Mouse (Mus musculus): ENCODE data around the gene Ropn1l.

The Ropn1l gene

DNA sequence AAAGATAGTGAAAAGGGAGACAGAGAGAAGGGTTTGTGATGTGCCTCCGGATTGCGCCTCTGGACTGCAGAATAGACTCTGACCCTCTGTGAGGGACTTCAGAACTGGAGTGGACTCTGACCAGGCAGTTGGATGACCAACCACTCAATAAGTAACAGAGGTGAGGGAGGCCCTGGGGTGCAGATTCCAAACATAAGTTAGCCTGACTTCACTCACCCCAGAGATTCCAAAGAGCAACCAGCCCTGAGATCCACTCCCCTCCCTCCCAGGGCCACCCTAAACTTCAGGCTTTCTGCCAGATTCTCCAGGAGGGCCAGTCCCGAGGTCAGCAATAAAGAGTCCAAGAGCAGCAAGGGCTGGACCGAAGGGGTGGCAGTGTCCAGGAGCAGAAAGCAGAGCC lies 46.0 kb downstream of the Ropn1l start:
- DNase-seq (ENCODE audit: low read depth, low spot score) = no peak

DNA sequence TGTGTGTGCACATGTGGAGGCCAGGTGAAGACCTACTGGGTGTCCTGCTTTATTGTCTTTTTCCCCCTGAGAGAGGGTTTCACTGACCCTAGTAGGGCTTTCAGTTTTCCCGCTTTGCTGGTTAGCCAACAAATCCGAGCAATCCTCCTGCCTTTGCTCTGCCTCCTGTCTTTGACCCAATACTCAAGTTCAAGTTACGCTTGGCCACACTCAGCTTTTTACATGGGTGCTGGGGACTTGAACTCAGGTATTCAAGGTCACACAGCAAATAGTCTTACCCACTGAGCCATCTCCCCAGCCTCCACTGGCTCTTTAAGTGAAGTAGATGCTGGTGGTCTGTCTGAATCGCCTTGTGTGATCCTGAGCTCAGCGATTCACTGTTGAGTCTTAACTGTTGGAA lies 46.7 kb downstream of the Ropn1l start:
- no peak for DNase-seq (ENCODE audit: low read depth, low spot score)

DNA sequence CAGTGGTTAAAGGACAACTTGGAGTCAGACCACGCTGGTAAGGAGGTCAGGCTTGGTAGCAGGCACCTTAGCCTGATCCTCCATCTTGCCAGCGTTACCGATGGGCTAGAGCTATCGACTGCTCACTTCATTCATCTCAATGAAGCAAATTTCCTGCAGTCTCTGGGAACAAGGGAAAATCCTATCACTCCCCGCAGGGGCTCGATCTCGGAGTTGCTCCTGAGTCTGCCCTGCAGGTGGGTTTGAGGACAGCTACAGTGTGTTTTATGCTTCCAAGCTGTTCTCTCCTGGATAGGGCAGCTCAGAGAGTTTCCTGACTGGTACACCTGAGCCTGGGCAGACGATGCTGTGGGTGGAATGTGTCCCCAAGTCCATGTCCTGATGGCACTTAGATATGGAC lies 49.2 kb downstream of the Ropn1l start:
- DNase-seq (ENCODE audit: low read depth, low spot score) = no peak

DNA sequence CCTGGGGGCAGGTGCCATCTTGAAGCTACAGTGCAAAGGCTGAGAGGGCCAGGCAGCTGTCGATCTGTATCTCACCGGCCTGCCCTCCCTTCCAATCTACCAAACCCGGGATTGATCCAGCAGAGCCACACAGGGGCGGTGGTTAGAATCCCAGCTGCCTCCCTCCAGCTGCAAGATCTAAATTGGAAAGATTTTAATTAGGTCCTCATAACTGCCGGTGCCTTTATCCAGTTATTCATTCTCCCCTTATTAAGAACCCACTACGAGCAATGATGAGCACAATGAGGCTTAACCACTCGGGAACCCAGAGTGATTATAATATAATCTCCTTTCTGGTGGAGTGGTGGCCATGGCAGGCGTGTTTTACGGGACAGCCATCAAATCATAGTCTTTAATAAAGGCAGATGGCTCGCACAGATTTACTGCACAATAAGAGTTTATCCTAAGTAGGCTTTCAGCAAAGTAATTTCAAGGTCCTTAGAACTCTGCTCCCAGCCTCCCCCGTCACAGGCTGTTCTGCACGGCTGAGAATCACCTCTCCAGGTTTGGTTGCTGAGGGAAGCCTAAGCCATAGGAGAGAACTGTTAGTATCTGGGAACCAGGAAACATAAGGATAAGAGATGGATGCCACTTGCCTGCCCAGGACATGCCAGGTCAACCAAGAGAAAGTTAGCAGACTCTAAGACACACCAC lies 51.2 kb downstream of the Ropn1l start:
- DNase-seq (ENCODE audit: low read depth, low spot score) = no peak

DNA sequence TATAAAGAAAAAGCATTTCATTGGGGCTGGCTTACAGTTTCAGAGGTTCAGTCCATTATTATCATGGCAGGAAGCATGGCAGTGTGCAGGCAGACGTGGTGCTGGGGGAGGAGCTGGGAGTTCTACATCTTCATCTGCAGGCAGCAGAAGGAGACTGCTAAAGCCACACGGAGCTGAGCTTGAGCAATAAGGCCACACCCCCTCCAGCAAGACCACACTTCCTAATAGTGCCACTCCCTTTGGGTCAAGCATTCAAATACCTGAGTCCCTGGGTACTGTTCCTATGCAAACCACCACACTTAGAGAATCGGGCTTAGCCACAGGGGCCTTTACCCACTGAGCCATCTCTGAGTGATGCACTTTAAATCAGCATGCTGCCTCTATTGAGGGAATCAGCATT lies 52.6 kb downstream of the Ropn1l start:
- DNase-seq (ENCODE audit: low read depth, low spot score) = no peak

DNA sequence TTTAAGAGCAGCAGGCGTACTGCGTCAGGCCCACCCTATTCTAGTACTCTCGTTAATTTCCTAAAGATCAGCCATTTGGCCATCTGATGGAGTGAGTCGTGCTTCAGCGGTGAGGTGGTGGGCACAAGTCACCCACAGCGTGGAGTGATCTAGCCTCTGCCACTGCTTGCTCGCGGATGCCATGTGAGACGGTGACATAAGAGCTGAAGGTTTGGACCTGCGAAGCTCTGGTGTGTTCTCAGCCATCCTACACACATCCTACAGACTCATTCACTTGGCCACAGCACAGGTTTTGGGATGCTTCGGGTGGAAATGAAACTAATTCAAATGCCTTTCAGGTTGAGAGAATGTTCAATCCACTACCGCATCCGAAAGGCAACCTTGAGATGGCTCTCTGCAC lies 54.8 kb downstream of the Ropn1l start:
- DNase-seq (ENCODE audit: low read depth, low spot score) = no peak

DNA sequence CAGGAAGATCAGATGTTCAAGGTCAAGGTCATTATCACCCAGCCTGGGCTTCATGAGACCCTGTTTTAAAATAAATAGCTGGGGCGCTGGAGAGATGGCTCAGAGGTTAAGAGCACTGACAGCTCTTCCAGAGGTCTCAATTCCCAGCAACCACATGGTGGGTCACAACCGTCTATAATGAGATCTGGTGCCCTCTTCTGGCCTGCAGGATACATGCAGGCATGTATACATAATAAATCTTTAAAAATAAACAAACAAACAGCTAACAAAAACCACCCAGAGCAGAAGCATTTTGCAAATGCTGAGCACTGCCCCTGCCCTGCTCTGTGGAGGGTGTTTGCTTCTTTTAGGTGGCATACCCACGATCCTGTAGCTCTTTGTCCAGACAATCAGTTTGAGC lies 56.2 kb downstream of the Ropn1l start:
- no peak for DNase-seq (ENCODE audit: low read depth, low spot score)

DNA sequence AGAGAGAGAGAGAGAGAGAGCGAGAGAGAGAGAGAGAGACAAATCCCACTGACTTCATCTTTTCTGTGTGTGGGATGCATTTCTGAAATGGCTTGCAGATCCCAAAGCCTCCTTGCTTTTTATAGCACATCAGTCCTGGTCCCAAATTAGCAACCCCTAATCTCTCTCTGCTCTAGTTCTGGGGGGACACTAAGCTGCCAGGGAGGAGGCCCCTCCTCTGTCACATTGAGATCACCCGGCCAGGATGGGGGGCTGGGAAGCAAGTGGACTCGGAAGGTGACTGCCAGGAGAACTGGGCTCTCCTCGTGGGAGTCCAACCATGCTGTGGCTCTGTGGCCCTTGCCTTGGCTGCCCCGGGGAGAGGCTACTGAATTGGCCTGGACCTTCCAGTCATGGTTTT lies 56.8 kb downstream of the Ropn1l start:
- DNase-seq (ENCODE audit: low read depth, low spot score) = no peak

DNA sequence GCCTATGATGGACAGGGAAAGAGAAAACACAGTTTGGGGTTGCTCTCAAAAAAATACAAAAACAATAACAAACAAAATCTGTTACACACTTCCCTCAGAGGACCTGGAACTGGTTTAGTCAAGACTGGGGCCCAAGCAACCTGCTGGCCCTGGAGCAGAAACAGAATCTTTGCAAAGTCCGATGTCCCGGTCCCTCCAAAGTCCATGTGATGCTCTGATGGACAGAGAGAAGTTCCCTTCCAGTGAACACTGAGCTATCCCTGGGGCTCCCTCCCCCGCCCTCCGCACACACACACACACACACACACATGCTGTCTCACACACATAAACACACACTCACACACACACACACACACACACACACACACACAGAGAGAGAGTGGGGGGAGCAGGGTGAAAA lies 57.6 kb downstream of the Ropn1l start:
- DNase-seq (ENCODE audit: low read depth, low spot score) = no peak

DNA sequence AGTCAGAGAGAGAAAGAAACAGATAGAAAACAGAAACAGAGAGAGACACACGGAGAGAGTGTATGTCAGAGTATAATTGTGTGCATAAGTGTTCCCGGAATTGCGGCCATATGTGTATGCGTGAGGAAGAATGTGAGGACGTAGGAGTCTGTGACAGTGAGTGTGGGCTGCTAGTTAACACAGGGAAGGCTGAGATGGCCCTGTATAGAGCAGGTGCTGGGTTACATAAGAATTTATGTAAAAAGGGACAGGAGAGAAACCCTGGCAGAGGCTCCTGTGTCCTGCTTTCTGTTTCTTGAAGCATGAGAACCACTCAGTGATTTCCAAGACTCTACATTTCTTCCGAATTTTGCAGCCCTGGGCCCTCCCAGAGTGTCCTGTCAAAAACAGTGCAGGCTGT lies 60.1 kb downstream of the Ropn1l start:
- no peak for DNase-seq (ENCODE audit: low read depth, low spot score)

DNA sequence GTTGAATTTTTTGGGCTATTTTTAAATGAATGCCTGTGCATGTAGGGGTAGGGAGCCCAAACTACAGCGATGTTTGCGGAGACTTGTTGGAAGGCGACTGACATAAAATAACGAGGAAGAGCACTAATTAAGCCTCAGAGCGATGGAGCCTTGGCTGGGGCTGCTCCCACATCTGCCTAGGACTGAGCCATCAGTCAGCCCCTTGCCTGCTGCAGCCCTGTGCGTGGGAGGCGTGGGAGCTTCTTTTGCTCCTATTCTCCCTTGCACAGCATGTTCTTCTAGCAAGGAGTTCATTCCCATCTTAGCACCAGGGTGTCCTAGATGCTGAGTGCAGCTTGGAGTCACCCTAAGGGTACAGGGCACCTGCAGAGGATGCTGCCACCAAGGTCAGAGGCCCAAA lies 60.8 kb downstream of the Ropn1l start:
- no peak for DNase-seq (ENCODE audit: low read depth, low spot score)

DNA sequence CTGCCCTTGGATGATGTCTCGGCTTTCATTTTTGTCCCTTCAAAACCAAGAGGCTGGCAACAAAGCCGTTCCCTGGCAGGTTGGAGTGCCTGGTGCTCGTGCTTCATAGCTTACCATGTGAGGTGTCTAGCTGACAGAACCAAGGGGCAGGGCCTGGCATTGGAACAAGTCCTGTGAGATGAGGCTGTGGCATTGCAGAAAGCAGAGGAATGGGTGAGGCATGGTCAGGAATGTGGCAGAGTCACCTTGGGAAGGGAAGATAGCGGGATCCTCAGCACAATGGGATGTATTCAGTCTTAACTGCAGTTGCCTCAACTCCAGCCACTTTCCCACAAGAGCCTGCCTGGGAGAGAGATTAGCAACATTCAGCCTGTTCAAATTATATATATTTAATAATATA lies 61.4 kb downstream of the Ropn1l start:
- DNase-seq (ENCODE audit: low read depth, low spot score) = no peak
